Mouse (Mus musculus) spleen, postnatal 10 days (tissue): ENCODE results near the gene Slc27a4.
A peak's percentile ranks its signal among the peaks of the same experiment; 100 is the strongest.
"Not testable (repeated sequence)": the region's sequence is repeated elsewhere in the genome, so short reads cannot be mapped to it uniquely, and the experiment has no call there.

Experiments
- DNase-seq, 2 experiments: peaks; one replicate each; pipeline ENCODE4 v3.0.0; 2021 to 2022; ENCODE audit warnings: low spot score in 2 of 2

Slc27a4 gene

GRCm38 (mm10) chr2:29802075-29802826, at the start of gene Slc27a4:
Gene Slc27a4, plus strand, starts transcription at chr2:29802634.
- DNase-seq = peak; percentile 94 to 99

DNA sequence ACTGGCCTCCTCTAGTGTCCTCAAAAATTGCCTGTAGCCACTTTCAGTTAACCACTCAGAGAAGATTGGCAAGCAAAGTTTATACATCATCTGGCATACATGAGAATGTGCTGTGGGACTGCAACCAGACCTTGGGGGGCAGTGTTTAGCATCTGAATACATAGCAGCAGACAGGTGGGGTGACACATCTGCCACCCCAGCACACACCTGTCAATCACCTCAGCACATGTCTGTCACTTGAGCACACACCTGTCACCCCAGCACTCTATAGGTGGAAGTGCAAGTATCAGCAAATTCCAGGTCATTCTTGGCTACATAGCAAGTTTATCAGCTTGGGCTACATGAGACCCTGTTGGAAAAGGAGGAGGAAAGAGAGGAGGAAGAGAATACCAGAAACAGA, 46.7 kb upstream of the Slc27a4 start:
- DNase-seq = no peak

GRCm38 (mm10) chr2:29764831-29765230, 37.6 kb upstream of the Slc27a4 start:
- peak; percentile 54 to 79 for DNase-seq

DNA sequence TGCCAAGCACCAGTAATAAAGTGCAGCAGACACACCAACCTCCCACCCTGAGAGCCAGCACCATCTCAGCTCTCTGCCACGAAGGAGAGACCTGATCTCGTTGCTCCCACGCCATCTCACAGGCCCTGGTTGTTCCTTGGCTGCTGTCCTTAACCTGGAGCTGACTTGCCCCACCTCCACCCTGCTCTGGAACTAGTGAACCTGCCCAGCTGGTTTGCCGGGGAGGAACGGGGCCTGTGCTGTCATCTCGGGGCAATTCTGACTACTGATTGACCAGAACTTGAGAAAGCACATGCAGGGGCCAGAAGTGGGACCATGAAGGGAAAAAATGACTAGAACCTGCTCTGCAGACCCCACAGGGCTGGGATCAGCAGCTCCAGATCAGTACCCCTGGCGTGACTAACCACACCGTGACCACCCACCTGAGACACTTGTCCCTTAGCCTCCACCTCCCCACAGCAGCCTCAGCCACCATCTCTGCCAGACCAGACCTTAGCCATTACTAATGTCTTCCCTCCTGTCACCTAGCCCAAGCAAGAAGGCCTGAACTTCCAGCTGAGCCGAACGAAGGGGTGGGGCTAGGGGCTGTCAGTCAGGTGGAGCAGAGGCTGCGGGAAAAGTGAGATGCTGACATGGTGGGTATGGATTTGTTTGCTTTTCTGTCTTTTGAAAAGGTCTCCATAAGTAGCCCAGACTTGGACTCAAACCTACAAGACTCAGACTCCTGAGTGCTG, 34.3 kb upstream of the Slc27a4 start:
- DNase-seq = no peak

DNA sequence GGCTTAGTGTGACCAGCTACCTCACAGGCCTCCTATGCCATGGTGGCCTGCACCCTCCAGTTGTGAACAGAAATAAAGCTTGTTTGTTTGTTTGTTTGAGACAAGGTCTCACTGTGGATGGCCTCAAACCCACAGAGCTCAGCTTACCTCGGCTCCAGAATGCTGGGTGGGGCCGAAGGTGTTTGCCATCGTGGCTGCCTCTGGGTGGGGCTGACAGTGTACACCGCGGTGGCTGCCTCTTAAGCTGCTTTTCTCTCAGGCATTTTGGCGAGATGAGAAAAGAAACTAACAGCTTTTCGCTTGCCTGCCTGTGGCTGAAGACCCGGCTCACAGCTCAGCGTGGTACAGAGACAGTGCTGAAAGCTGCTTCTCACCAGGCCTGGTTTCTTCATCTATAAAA, 33.5 kb upstream of the Slc27a4 start:
- no peak for DNase-seq

- DNase-seq = peak in 1 of 2 experiments; percentile 33
Observed at GRCm38 (mm10) chr2:29770162-29770561, 32.3 kb upstream of the Slc27a4 start.

- DNase-seq = no peak
Observed at GRCm38 (mm10) chr2:29771611-29772461, 30.6 kb upstream of the Slc27a4 start.

- DNase-seq = no peak
Observed at GRCm38 (mm10) chr2:29773323-29773722, 29.1 kb upstream of the Slc27a4 start.

DNA sequence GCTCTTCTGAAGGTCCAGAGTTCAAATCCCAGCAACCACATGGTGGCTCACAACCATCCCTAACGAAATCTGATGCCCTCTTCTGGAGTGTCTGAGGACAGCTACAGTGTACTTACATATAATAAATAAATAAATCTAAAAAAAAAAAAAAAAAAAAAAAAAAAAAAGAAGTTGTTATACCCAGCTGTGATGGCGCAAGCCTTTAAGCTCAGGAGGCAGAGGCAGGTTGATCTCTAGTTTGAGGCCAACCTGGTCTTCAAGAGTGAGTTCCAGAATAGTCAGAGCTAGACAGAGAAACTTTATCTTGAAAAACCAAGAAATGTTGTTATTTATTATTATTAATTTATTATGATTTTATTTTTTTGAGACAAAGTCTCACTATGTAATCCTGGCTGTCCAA, 21.2 kb upstream of the Slc27a4 start:
- DNase-seq = not testable (repeated sequence)

DNA sequence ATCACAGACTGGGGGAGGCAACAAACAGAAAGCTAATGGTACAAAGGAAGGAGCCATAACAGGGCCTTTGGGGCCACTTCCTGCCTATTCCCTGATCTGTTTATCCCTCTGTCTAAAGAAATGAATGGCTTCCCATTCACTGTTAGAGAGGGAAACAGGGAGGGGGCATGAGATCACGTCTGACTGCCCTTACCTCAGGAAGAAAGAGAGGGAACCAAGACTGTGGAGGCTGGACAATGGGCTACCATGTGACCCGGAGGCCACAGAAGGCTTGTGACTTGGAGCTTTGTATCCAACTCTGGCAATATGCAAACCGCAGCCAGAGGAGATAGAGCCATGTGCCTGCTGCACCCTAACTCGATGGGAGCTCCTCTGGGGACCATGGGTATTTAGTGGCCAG, 18.1 kb upstream of the Slc27a4 start:
- no peak for DNase-seq

DNA sequence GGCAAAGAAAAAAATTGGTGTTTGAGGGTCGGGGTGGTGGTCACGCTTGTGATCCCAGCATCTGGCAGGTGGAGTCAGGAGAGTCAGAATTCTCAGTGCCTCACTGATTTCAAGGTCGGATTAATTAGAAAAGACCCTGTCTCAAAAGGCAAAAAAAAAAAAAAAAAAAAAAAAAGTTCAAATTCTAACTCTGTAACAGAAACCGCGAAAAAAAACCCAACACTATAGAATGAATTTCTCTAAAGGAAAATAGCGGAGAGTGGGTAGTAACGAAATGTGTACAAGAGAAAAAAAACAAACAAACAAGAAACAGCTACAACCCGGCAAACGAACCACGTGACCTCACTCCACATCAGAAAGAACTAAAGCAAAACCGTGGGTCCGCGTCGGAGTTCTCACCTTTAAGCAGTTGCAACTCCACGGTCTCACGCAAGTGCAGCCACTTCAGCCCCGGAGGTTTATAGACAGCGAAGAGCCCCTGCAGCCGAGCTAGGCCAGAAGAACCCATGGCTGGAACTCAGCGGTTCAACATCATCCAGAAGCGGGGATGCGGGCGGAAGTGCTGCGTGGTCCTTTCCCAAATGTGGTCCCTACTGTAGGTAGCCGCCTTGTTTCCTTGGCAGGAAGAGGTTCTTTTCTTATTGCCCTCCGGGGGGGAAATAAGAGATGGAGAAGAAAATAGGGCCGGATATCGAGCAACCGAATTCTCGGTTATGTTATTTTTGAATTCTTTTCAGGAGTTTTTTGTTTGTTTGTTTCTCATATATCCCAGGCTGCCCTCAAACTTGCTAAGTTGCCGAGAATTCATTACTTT, 15.1 kb upstream of the Slc27a4 start, which contains the start of gene Coq4:
Coq4 (plus strand) TSS at position 390 of the 814 bp plus-strand sequence.
- peak; percentile 82 to 91 for DNase-seq

GRCm38 (mm10) chr2:29787937-29788681, 14.3 kb upstream of the Slc27a4 start, which contains the start of gene Trub2:
Gene Trub2, minus strand, starts transcription at chr2:29788502.
- DNase-seq = peak; percentile 82 to 90

DNA sequence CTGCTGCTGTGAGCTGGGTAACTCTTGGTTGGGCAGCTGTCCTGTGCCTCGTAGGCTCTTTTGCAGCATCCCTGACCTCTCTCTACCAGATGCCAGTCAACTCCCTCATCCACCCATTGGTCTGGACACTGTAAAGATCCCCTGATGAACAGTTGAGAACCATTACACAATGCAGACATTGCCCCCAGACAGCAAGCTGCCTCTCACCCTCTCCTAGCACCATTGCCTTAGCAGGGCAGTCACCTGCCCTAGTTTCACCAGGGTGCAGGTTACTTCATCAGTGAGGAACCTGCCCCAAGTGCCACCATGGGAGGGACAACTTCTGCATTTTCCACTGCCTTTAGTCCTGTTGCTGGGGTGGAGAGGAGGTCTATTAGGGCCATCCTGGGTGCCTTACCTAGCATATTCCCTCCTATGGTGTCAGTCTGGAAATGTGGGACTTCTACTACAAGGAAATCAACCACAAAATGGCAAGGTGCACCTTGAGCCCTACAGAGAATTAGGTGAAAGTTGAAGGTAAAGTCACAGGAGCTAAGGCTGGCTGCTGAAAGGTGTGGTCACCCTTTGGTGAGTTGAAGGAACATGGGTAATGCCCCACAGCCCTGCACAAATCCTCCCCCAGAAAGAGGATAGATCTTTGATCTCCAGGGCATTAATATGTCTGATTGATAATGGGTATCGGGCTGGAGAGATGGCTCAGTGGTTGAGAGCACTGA, 9.5 kb upstream of the Slc27a4 start:
- no peak for DNase-seq

GRCm38 (mm10) chr2:29802827-29803201, 380 bp downstream of the Slc27a4 start:
- DNase-seq = no peak

- peak; percentile 25 to 53 for DNase-seq
Observed at GRCm38 (mm10) chr2:29803400-29803831, 982 bp downstream of the Slc27a4 start.

DNA sequence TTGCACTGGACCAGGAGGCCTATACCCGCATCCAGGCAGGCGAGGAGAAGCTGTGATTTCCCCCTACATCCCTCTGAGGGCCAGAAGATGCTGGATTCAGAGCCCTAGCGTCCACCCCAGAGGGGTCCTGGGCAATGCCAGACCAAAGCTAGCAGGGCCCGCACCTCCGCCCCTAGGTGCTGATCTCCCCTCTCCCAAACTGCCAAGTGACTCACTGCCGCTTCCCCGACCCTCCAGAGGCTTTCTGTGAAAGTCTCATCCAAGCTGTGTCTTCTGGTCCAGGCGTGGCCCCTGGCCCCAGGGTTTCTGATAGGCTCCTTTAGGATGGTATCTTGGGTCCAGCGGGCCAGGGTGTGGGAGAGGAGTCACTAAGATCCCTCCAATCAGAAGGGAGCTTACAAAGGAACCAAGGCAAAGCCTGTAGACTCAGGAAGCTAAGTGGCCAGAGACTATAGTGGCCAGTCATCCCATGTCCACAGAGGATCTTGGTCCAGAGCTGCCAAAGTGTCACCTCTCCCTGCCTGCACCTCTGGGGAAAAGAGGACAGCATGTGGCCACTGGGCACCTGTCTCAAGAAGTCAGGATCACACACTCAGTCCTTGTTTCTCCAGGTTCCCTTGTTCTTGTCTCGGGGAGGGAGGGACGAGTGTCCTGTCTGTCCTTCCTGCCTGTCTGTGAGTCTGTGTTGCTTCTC, 13.4 kb downstream of the Slc27a4 start:
- DNase-seq = no peak

DNA sequence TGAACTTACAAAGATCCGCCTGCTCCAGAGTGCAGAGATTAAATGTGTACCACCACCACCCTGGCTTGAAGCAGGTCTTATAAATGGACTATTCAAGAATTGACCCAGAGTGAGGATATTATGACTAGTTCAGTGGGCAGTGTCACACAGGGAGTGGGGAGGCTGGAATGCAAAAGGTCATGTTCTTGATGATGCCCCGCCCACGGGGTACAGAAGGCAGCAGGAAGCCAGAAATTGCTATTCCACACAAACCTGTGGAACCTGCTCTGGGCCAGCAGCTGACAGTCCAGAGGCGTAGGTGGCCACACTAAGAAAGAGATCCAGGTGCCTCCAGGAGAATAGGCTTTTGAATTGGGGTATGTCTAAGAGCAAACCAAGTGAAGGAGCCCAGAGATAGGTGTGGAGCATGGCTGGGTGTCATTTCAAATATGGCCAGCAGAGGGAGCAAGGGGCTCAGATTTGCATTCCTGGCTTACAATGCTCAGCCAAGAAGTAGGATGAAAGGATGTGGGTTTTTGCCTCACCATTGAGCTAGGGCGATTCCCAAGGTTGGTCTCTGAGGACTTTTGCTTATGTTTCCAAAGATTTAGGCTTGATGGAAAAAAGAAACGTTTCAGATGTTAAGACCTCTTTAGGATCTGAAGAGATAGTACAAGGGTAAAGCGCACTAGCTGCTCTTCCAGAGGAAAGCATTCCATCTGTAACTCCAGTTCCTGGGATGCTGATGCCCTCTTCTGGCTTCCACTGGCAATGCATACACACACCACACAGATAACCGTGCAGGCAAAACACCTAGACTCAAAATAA, 15.2 kb downstream of the Slc27a4 start:
- DNase-seq = peak; percentile 80 to 86

DNA sequence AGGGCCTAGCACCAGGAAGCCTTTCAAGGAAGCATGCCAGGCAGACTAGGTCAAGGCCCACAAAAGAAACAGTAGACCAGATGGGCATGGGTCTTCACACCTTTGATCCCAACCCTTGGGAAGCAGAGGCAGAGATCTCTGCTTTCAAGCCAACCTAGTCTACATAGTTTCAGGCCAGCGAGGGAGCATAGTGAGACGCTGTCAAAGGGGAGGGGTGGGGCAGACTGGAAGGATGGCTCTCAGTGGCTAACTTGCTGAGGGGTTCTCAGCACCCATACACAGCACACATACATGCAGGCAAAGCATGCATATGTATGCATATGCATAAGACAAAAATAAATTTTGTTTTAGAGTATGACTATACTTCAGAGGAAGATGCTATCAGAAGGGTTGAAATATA, 16.9 kb downstream of the Slc27a4 start:
- no peak for DNase-seq
